Mouse (Mus musculus) spleen, embryonic (tissue): Measurements from ENCODE around the gene Mrtfa.

ENCODE experiments used
- CTCF ChIA-PET: fragments of 350-600 bp; sonication (Branson Sonifier 250); formaldehyde crosslinking; loops from one replicate; lab custom pipeline; 2022; lab: Charles Lee

The Mrtfa gene

GRCm38 (mm10) chr15:81072748-81073147, 117.8 kb downstream of the Mrtfa start:
- CTCF ChIA-PET = interaction anchor here (0.6 kb wide), 1 partner anchor 111 kb away, joined by 3 read pairs; no protein-coding TSS in a partner anchor

- CTCF ChIA-PET = interaction anchor here (0.7 kb wide), 1 partner anchor 507 kb away, joined by 3 read pairs; no protein-coding TSS in a partner anchor
These were observed 120.1 kb downstream of the Mrtfa start for GRCm38 (mm10) chr15:81070470-81070869.

- CTCF ChIA-PET = no interaction called here
These were observed 121.7 kb downstream of the Mrtfa start for GRCm38 (mm10) chr15:81068641-81069381.

- CTCF ChIA-PET = no interaction called here
These were observed 122.8 kb downstream of the Mrtfa start for GRCm38 (mm10) chr15:81067761-81068160.

GRCm38 (mm10) chr15:81066976-81067375, 123.6 kb downstream of the Mrtfa start:
- CTCF ChIA-PET = no interaction called here

- CTCF ChIA-PET = interaction anchor here (0.9 to 1.2 kb wide), 2 partner anchors 39 to 46 kb away, joined by 4 to 16 read pairs; no protein-coding TSS in a partner anchor
These were observed 125.9 kb downstream of the Mrtfa start for GRCm38 (mm10) chr15:81064661-81065060.

GRCm38 (mm10) chr15:81064143-81064542, 126.4 kb downstream of the Mrtfa start:
- CTCF ChIA-PET = interaction anchor here (0.8 kb wide), 1 partner anchor 36 kb away, joined by 3 read pairs; no protein-coding TSS in a partner anchor

- CTCF ChIA-PET = interaction anchor here (0.7 to 1.0 kb wide), 2 partner anchors 11 to 54 kb away, joined by 4 to 6 read pairs; no protein-coding TSS in a partner anchor
These were observed 127.9 kb downstream of the Mrtfa start for GRCm38 (mm10) chr15:81062616-81063015.

GRCm38 (mm10) chr15:81062175-81062588, 128.4 kb downstream of the Mrtfa start:
- CTCF ChIA-PET = interaction anchor here (0.7 to 1.0 kb wide), 2 partner anchors 12 to 53 kb away, joined by 4 to 6 read pairs; no protein-coding TSS in a partner anchor

GRCm38 (mm10) chr15:81060975-81061374, 129.6 kb downstream of the Mrtfa start:
- CTCF ChIA-PET = no interaction called here

- CTCF ChIA-PET = no interaction called here
These were observed 132.8 kb downstream of the Mrtfa start for GRCm38 (mm10) chr15:81057736-81058135.

GRCm38 (mm10) chr15:81055488-81055887, 135.1 kb downstream of the Mrtfa start:
- CTCF ChIA-PET = no interaction called here

GRCm38 (mm10) chr15:81052491-81052890, 138.1 kb downstream of the Mrtfa start:
- CTCF ChIA-PET = no interaction called here

- CTCF ChIA-PET = interaction anchor here (0.7 to 2.1 kb wide), 2 partner anchors 16 to 22 kb away, joined by 3 to 6 read pairs; no protein-coding TSS in a partner anchor
These were observed 140.1 kb downstream of the Mrtfa start for GRCm38 (mm10) chr15:81050488-81050887.

- CTCF ChIA-PET = interaction anchor here (0.6 to 2.1 kb wide), 3 partner anchors 11 to 21 kb away, joined by 3 to 6 read pairs (median 4); no protein-coding TSS in a partner anchor
These were observed 141.0 kb downstream of the Mrtfa start for GRCm38 (mm10) chr15:81049401-81050053.

- CTCF ChIA-PET = interaction anchor here (0.5 to 1.7 kb wide), 4 partner anchors 16 to 36 kb away, joined by 3 to 6 read pairs (median 4); no protein-coding TSS in a partner anchor
These were observed 143.1 kb downstream of the Mrtfa start for GRCm38 (mm10) chr15:81047497-81047896.

GRCm38 (mm10) chr15:81046061-81046460, 144.5 kb downstream of the Mrtfa start:
- CTCF ChIA-PET = interaction anchor here (0.8 to 1.5 kb wide), 4 partner anchors 10 to 25 kb away, joined by 3 to 8 read pairs (median 4); no protein-coding TSS in a partner anchor

- CTCF ChIA-PET = interaction anchor here (0.8 to 1.2 kb wide), 2 partner anchors 10 to 19 kb away, joined by 3 to 8 read pairs; no protein-coding TSS in a partner anchor
These were observed 145.2 kb downstream of the Mrtfa start for GRCm38 (mm10) chr15:81045336-81045735.

- CTCF ChIA-PET = no interaction called here
These were observed 146.1 kb downstream of the Mrtfa start for GRCm38 (mm10) chr15:81044446-81044845.

- CTCF ChIA-PET = interaction anchor here (0.6 kb wide), 1 partner anchor 63 kb away, joined by 3 read pairs; no protein-coding TSS in a partner anchor
These were observed 148.2 kb downstream of the Mrtfa start for GRCm38 (mm10) chr15:81042276-81042931.

- CTCF ChIA-PET = interaction anchor here (0.6 kb wide), 1 partner anchor 64 kb away, joined by 3 read pairs; no protein-coding TSS in a partner anchor
These were observed 148.8 kb downstream of the Mrtfa start for GRCm38 (mm10) chr15:81041767-81042166.
